Mouse (Mus musculus) left cerebral cortex, adult 9 months (tissue): Measurements from ENCODE around the gene Them5.

Experiments
- DNase-seq, 2 experiments: peaks; one replicate each; pipeline ENCODE4 v3.0.0; 2022; ENCODE audit warnings: low spot score in 2 of 2

Gene Them5

GRCm38 (mm10) chr3:94372038-94372437, 30.1 kb downstream of the Them5 start:
- DNase-seq = no peak

GRCm38 (mm10) chr3:94372641-94373040, 30.7 kb downstream of the Them5 start, which contains the start of gene Rorc:
Gene Rorc, plus strand, starts transcription at chr3:94372794.
- no peak for DNase-seq

- no peak for DNase-seq
Measured at GRCm38 (mm10) chr3:94373090-94373489, 31.2 kb downstream of the Them5 start.

- no peak for DNase-seq
Measured at GRCm38 (mm10) chr3:94373597-94374011, 31.7 kb downstream of the Them5 start.

- no peak for DNase-seq
Measured at GRCm38 (mm10) chr3:94374636-94375035, 32.7 kb downstream of the Them5 start.

GRCm38 (mm10) chr3:94375146-94375545, 33.2 kb downstream of the Them5 start:
- no peak for DNase-seq

GRCm38 (mm10) chr3:94375861-94376260, 34.0 kb downstream of the Them5 start:
- DNase-seq = no peak

- no peak for DNase-seq
Measured at GRCm38 (mm10) chr3:94377028-94377923, 35.4 kb downstream of the Them5 start.

GRCm38 (mm10) chr3:94379831-94380510, 38.1 kb downstream of the Them5 start:
- no peak for DNase-seq

GRCm38 (mm10) chr3:94382308-94382707, 40.4 kb downstream of the Them5 start:
- DNase-seq = no peak

- no peak for DNase-seq
Measured at GRCm38 (mm10) chr3:94383476-94383875, 41.6 kb downstream of the Them5 start.

GRCm38 (mm10) chr3:94386671-94387070, 44.8 kb downstream of the Them5 start:
- DNase-seq = no peak

- no peak for DNase-seq
Measured at GRCm38 (mm10) chr3:94387391-94387790, 45.5 kb downstream of the Them5 start.

- no peak for DNase-seq
Measured at GRCm38 (mm10) chr3:94388047-94388446, 46.1 kb downstream of the Them5 start.

- no peak for DNase-seq
Measured at GRCm38 (mm10) chr3:94389420-94389819, 47.5 kb downstream of the Them5 start.

GRCm38 (mm10) chr3:94391001-94391400, 49.1 kb downstream of the Them5 start:
- DNase-seq = no peak

- no peak for DNase-seq
Measured at GRCm38 (mm10) chr3:94392128-94392527, 50.2 kb downstream of the Them5 start.

GRCm38 (mm10) chr3:94393049-94393448, 51.1 kb downstream of the Them5 start:
- no peak for DNase-seq

GRCm38 (mm10) chr3:94396336-94396735, 54.4 kb downstream of the Them5 start:
- no peak for DNase-seq

GRCm38 (mm10) chr3:94396851-94397250, 55.0 kb downstream of the Them5 start:
- DNase-seq = no peak
